Mouse (Mus musculus): ENCODE measurements around the gene Kbtbd12. TPM values are rescaled to one million over a fixed set of nuclear protein-coding genes. Genes with fewer than 3 reads are reported as not detected.
A peak's percentile ranks its signal among the peaks of the same experiment; 100 is the strongest.

The Kbtbd12 gene
- polyA plus RNA-seq (2016; fragmentation: Nextera tagmentation; extraction: Ambion mirVana), result 0.22 and 0.25 TPM in 2 replicates

GRCm38 (mm10) chr6:88637611-88638301 is at the start of gene Kbtbd12:
Gene Kbtbd12, minus strand, starts transcription at chr6:88637950.
- H3K36me3 ChIP-seq (replicated peaks), result no peaks in the 10 kb centered on the region; the same call in 1 of the 2 replicates
- no peak within 1 kb of the TSS for H3K4me3 ChIP-seq
- WGBS, result 99% methylated on average over 5 of the region's 5 CpGs
- H3K4me1 ChIP-seq, result peaks cover 32% of the 10 kb centered on the region
- DNase-seq (ENCODE audit: extremely low spot score, low spot score), result peak; percentile 12
- no peak within 1 kb of the TSS for H3K27ac ChIP-seq
- H3K9me3 ChIP-seq, result peaks cover 14% of the 10 kb centered on the region
- no peaks in the 10 kb centered on the region for H3K27me3 ChIP-seq (ENCODE audit: poor library complexity, severe bottlenecking)

- H3K36me3 ChIP-seq (replicated peaks), result no peaks in the 10 kb centered on the region
- DNase-seq (ENCODE audit: extremely low spot score, low spot score), result no peak
- WGBS, result 81% methylated on average over 7 of the region's 7 CpGs
- H3K9me3 ChIP-seq, result no peaks in the 10 kb centered on the region
- H3K27me3 ChIP-seq (ENCODE audit: poor library complexity, severe bottlenecking), result no peaks in the 10 kb centered on the region
- H3K4me3 ChIP-seq, result no peak overlapping the region
- H3K4me1 ChIP-seq, result peaks cover 8% of the 10 kb centered on the region
- no peak overlapping the region for H3K27ac ChIP-seq
These were observed 45.8 kb upstream of the Kbtbd12 start for GRCm38 (mm10) chr6:88683380-88684053.

- Histone ChIP-seq H3K36me3 (replicated peaks) (no peaks in the 10 kb centered on the region), H3K4me1 (peaks cover 8% of the 10 kb centered on the region), H3K27ac (no peak overlapping the region), H3K9me3 (no peaks in the 10 kb centered on the region), H3K27me3 (ENCODE audit: poor library complexity, severe bottlenecking) (no peaks in the 10 kb centered on the region), H3K4me3 (no peak overlapping the region)
- WGBS, result 84% methylated on average over 3 of the region's 3 CpGs
- DNase-seq (ENCODE audit: extremely low spot score, low spot score), result no peak
These were observed 43.3 kb upstream of the Kbtbd12 start for GRCm38 (mm10) chr6:88681026-88681425.

- Histone ChIP-seq H3K4me1 (no peaks in the 10 kb centered on the region), H3K9me3 (no peaks in the 10 kb centered on the region), H3K36me3 (replicated peaks) (no peaks in the 10 kb centered on the region), H3K27ac (no peak overlapping the region), H3K27me3 (ENCODE audit: poor library complexity, severe bottlenecking) (no peaks in the 10 kb centered on the region), H3K4me3 (no peak overlapping the region)
- 77% methylated on average over 2 of the region's 2 CpGs for WGBS
- DNase-seq (ENCODE audit: extremely low spot score, low spot score), result no peak
These were observed 40.0 kb upstream of the Kbtbd12 start for GRCm38 (mm10) chr6:88677738-88678137.

- H3K27me3 ChIP-seq (ENCODE audit: poor library complexity, severe bottlenecking), result no peaks in the 10 kb centered on the region
- no peaks in the 10 kb centered on the region for H3K36me3 ChIP-seq (replicated peaks)
- DNase-seq (ENCODE audit: extremely low spot score, low spot score), result no peak
- 90% methylated on average over 6 of the region's 6 CpGs for WGBS
- H3K4me3 ChIP-seq, result no peak overlapping the region
- no peak overlapping the region for H3K27ac ChIP-seq
- no peaks in the 10 kb centered on the region for H3K4me1 ChIP-seq
- no peaks in the 10 kb centered on the region for H3K9me3 ChIP-seq
These were observed 39.3 kb upstream of the Kbtbd12 start for GRCm38 (mm10) chr6:88676753-88677736.

- H3K27me3 ChIP-seq (ENCODE audit: poor library complexity, severe bottlenecking), result no peaks in the 10 kb centered on the region
- no peak overlapping the region for H3K4me3 ChIP-seq
- no peak overlapping the region for H3K27ac ChIP-seq
- 91% methylated on average over 2 of the region's 2 CpGs for WGBS
- H3K36me3 ChIP-seq (replicated peaks), result no peaks in the 10 kb centered on the region
- no peaks in the 10 kb centered on the region for H3K9me3 ChIP-seq
- no peaks in the 10 kb centered on the region for H3K4me1 ChIP-seq
- DNase-seq (ENCODE audit: extremely low spot score, low spot score), result no peak
These were observed 38.1 kb upstream of the Kbtbd12 start for GRCm38 (mm10) chr6:88675815-88676214.

- 89% methylated on average over 3 of the region's 3 CpGs for WGBS
- H3K27me3 ChIP-seq (ENCODE audit: poor library complexity, severe bottlenecking), result no peaks in the 10 kb centered on the region
- DNase-seq (ENCODE audit: extremely low spot score, low spot score), result no peak
- H3K4me3 ChIP-seq, result no peak overlapping the region
- H3K27ac ChIP-seq, result no peak overlapping the region
- H3K9me3 ChIP-seq, result no peaks in the 10 kb centered on the region
- no peaks in the 10 kb centered on the region for H3K4me1 ChIP-seq
- no peaks in the 10 kb centered on the region for H3K36me3 ChIP-seq (replicated peaks)
These were observed 24.5 kb upstream of the Kbtbd12 start for GRCm38 (mm10) chr6:88662284-88662683.

- 83% methylated on average over 2 of the region's 2 CpGs for WGBS
- Histone ChIP-seq H3K9me3 (no peaks in the 10 kb centered on the region), H3K4me1 (no peaks in the 10 kb centered on the region), H3K27ac (no peak overlapping the region), H3K27me3 (ENCODE audit: poor library complexity, severe bottlenecking) (no peaks in the 10 kb centered on the region), H3K4me3 (no peak overlapping the region), H3K36me3 (replicated peaks) (no peaks in the 10 kb centered on the region)
- no peak for DNase-seq (ENCODE audit: extremely low spot score, low spot score)
These were observed 23.9 kb upstream of the Kbtbd12 start for GRCm38 (mm10) chr6:88661696-88662095.

- DNase-seq (ENCODE audit: extremely low spot score, low spot score), result no peak
- Histone ChIP-seq H3K36me3 (replicated peaks) (no peaks in the 10 kb centered on the region), H3K9me3 (no peaks in the 10 kb centered on the region), H3K27ac (peak overlapping the region; percentile 11; the same call in 1 of the 2 replicates), H3K27me3 (ENCODE audit: poor library complexity, severe bottlenecking) (no peaks in the 10 kb centered on the region), H3K4me3 (no peak overlapping the region), H3K4me1 (peaks cover 24% of the 10 kb centered on the region)
- WGBS, result 79% methylated on average over 4 of the region's 4 CpGs
These were observed 10.0 kb upstream of the Kbtbd12 start for GRCm38 (mm10) chr6:88647564-88648295.

- Histone ChIP-seq H3K27me3 (ENCODE audit: poor library complexity, severe bottlenecking) (no peaks in the 10 kb centered on the region), H3K27ac (no peak overlapping the region), H3K36me3 (replicated peaks) (no peaks in the 10 kb centered on the region), H3K4me1 (peaks cover 32% of the 10 kb centered on the region), H3K9me3 (no peaks in the 10 kb centered on the region), H3K4me3 (no peak overlapping the region)
- no peak for DNase-seq (ENCODE audit: extremely low spot score, low spot score)
- 86% methylated on average over 4 of the region's 4 CpGs for WGBS
These were observed 7.0 kb upstream of the Kbtbd12 start for GRCm38 (mm10) chr6:88644786-88645185.

GRCm38 (mm10) chr6:88641346-88641920 is 3.7 kb upstream of the Kbtbd12 start:
- H3K9me3 ChIP-seq, result peaks cover 14% of the 10 kb centered on the region
- H3K4me3 ChIP-seq, result no peak overlapping the region
- 75% methylated on average over 4 of the region's 4 CpGs for WGBS
- no peaks in the 10 kb centered on the region for H3K27me3 ChIP-seq (ENCODE audit: poor library complexity, severe bottlenecking)
- H3K27ac ChIP-seq, result 0 out of 2 replicates have a peak overlapping the region, but pooled peaks have one; percentile 62
- peaks cover 32% of the 10 kb centered on the region for H3K4me1 ChIP-seq
- DNase-seq (ENCODE audit: extremely low spot score, low spot score), result no peak
- H3K36me3 ChIP-seq (replicated peaks), result no peaks in the 10 kb centered on the region; the same call in 1 of the 2 replicates

Data from forebrain, embryonic 10.5 days (tissue).